Mouse (Mus musculus): Measurements from ENCODE around the gene Dusp8. TPM values are rescaled to one million over a fixed set of nuclear protein-coding genes. Genes with fewer than 3 reads are reported as not detected.
"Not testable (repeated sequence)": the region's sequence is repeated elsewhere in the genome, so short reads cannot be mapped to it uniquely, and the experiment has no call there.

Gene Dusp8
- polyA plus RNA-seq (2016; fragmentation: Nextera tagmentation; extraction: Ambion mirVana) = 45.0 and 45.8 TPM in 2 replicates

DNA sequence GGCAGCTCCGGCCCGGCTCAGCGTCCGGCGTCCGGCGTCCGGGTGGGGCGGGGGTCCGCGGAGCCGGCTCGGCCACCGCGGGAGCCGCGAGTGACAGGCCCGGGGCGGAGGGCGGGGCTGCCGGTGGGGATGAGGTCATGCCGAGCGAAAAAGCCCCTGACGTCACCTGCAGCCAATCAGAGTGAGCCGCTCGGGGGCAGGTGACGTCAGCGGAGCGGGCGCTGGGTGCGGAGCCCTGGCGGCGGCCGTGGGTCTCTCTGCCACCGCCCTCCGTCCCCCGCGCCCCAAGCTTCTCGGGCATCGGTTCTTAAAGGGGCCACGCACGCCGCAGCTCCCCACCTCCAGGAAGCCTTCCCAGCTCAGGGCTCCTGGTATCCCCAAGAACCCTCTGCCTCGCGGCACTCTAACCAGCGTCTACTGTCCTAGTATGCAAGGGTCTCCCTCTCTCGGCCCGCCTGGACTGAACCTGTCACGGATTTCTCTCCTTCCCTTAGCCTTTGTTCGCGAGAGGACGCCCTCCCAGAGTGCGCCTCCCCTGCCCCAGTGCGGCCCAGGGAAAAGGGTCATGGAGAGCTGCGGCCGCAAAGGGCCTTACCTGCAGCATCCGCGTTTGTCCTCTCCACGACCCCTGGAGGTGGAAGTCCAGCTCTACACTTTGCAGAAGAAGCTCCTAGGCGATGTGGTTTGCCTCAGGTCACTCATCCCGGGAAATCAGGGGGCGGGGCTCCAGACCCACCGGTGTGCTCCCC is at the start of gene Dusp8:
Gene Dusp8, minus strand, starts transcription at position 661 of the 749 bp plus-strand sequence.
- no peaks in the 10 kb centered on the region for H3K36me3 ChIP-seq (replicated peaks)
- H3K4me3 ChIP-seq (replicated peaks) = peak within 1 kb of the TSS; percentile 90
- peaks cover 26% of the 10 kb centered on the region for H3K27me3 ChIP-seq
- peak; percentile 90 for ATAC-seq (ENCODE audit: low FRiP score)
- H3K9ac ChIP-seq = peak within 1 kb of the TSS; percentile 94
- peak within 1 kb of the TSS; percentile 86 for H3K27ac ChIP-seq
- WGBS = under 1% methylated on average over 61 of the region's 63 CpGs
- H3K4me1 ChIP-seq = peaks cover 52% of the 10 kb centered on the region
- peak within 1 kb of the TSS; percentile 88 for H3K4me2 ChIP-seq
- H3K9me3 ChIP-seq = no peaks in the 10 kb centered on the region

DNA sequence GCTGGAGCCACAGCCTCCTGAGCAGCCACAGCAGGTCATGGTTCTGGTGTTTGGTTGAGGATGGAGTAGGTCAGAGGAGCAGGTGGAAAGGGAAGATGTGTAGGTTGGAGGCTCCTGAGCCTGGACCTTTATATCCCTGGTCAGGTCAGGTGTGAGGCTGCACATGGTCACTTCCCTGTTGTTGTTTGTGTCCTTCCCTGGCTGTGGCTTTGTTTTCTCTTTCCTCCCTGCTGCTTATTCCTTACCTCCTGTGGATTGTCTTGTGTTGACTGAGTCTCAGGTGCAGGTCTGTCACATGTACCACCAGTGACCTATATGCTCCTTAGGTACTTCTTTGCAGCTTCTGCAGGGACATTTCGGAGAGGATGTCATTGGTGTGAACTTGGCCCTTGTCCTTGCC is 48.9 kb upstream of the Dusp8 start, which contains the start of gene Gm45337:
Gene Gm45337, minus strand, starts transcription at position 101 of the 400 bp plus-strand sequence.
- Histone ChIP-seq H3K9me3 (no peaks in the 10 kb centered on the region), H3K4me3 (replicated peaks) (no peak within 1 kb of the TSS), H3K36me3 (replicated peaks) (no peaks in the 10 kb centered on the region), H3K27me3 (peaks cover 4% of the 10 kb centered on the region; the same call in 1 of the 2 replicates), H3K9ac (no peak within 1 kb of the TSS), H3K27ac (no peak within 1 kb of the TSS), H3K4me2 (no peak within 1 kb of the TSS), H3K4me1 (no peaks in the 10 kb centered on the region)
- WGBS = 84% methylated on average over 1 of the region's 1 CpGs
- no peak for ATAC-seq (ENCODE audit: low FRiP score)

DNA sequence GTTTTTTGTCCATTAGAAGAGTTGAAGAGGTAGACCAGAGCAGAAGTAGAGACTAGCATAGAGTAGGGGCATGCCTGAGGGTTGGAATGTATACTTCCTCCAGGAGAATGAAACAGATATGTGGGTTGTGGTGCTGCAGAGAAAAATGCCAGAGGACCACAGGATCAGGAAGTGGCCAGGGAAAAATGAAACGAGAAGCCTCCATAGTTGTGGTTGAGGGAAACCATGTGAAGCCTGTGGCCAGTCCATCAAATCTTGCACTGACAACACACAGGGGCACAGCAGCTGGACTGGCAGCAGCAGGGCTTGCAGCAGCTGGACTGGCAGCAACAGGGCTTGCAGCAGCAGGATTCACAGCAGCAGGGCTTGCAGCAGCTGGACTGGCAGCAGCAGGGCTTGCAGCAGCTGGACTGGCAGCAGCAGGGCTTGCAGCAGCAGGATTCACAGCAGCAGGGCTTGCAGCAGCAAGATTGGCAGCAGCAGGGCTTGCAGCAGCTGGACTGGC is 47.9 kb upstream of the Dusp8 start:
- WGBS = 57% methylated on average over 1 of the region's 1 CpGs
- not testable (repeated sequence) for H3K36me3 ChIP-seq (replicated peaks); H3K4me1 ChIP-seq; H3K4me2 ChIP-seq; H3K4me3 ChIP-seq (replicated peaks); H3K27ac ChIP-seq; H3K27me3 ChIP-seq; H3K9me3 ChIP-seq; H3K9ac ChIP-seq; ATAC-seq (ENCODE audit: low FRiP score)

DNA sequence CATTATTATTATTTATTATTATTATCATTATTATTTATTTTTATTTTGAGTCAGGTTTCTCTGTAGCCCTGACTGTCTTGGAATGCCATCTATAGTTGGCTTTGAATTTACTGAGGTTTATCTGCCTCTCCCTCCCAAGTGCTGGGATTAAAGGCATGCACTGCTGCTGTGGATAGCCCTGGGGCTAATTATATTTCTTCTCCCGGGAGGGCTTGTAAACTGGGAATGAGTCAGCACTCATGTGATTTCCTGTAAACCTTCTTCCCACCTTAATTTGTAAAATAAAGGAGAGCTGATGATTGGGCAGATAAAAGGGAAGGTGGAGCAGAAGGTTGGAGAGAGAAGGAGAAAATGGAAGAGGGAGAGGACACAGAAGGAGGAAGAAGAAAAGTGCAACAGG is 45.1 kb upstream of the Dusp8 start:
- no peaks in the 10 kb centered on the region for H3K9me3 ChIP-seq
- no peaks in the 10 kb centered on the region for H3K4me1 ChIP-seq
- H3K9ac ChIP-seq = no peak overlapping the region
- no peak overlapping the region for H3K4me3 ChIP-seq (replicated peaks)
- no peak for ATAC-seq (ENCODE audit: low FRiP score)
- H3K27ac ChIP-seq = no peak overlapping the region
- 48% methylated on average over 1 of the region's 1 CpGs for WGBS
- no peak overlapping the region for H3K4me2 ChIP-seq
- peaks cover 4% of the 10 kb centered on the region; the same call in 1 of the 2 replicates for H3K27me3 ChIP-seq
- no peaks in the 10 kb centered on the region for H3K36me3 ChIP-seq (replicated peaks)

DNA sequence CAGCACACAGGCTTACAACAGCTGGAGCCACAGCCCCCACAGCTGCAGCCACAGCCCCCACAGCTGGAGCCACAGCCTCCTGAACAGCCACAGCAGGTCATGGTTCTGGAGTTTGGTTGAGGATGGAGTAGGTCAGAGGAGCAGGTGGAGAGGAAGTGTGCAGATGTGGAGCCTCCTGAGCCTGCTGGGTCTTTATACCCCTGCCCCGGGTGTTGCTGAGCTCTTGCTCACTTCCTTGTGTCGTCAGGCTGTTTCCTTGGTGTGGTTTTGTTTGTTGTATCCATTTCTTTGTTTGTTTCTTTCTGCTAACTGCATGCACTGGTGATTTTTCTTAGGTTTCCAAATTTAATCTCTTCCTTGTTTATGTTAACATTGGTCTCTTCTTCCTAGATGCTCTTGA is 40.3 kb upstream of the Dusp8 start, which contains the start of gene Gm39115:
Gene Gm39115, minus strand, starts transcription at position 101 of the 400 bp plus-strand sequence.
- not testable (repeated sequence) for H3K4me2 ChIP-seq; ATAC-seq (ENCODE audit: low FRiP score); H3K4me1 ChIP-seq; H3K27me3 ChIP-seq; H3K27ac ChIP-seq; H3K9me3 ChIP-seq; H3K36me3 ChIP-seq (replicated peaks); H3K9ac ChIP-seq; H3K4me3 ChIP-seq (replicated peaks)
- 52% methylated on average over 2 of the region's 2 CpGs for WGBS

DNA sequence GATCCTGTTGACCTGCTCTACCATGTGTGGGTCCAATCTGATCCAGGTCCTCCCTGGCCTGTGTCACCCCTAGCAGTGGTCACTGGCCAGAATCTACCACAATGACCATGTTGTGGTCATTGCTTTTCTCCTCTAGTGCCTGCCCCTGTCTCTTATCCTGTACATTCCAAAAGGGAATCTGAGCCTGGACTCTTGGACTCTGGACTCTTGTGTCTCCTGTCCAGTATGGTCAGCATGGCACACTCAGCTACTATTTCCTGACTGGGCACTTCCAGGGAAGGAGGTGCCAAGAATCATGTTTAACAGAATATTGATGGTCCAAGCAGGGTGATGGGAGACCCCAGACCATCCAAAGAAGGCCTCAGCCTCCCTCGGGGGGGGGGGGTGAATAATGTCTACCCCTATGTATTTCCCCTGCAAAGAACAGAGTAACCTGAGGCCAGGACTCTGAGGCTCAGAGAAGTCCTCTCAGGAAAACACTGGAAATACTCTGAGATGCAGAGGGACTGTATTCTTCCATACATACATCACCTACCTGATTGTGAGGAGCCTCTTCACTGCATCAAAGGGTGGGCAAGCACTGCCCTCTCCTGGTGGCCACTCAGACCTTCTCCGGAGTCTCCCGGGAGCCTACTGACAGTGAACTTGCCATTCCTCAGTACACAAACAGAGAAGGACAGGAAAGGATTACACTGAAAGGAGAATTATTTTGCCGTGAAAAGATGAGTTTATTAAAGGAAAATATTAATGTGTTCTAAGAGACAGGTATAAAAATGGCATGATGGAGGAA is 38.8 kb upstream of the Dusp8 start:
- Histone ChIP-seq H3K9ac (no peak overlapping the region), H3K27me3 (no peaks in the 10 kb centered on the region), H3K4me3 (replicated peaks) (no peak overlapping the region), H3K9me3 (no peaks in the 10 kb centered on the region), H3K27ac (no peak overlapping the region), H3K36me3 (replicated peaks) (no peaks in the 10 kb centered on the region), H3K4me1 (no peaks in the 10 kb centered on the region), H3K4me2 (no peak overlapping the region)
- WGBS = 58% methylated on average over 4 of the region's 4 CpGs
- no peak for ATAC-seq (ENCODE audit: low FRiP score)

DNA sequence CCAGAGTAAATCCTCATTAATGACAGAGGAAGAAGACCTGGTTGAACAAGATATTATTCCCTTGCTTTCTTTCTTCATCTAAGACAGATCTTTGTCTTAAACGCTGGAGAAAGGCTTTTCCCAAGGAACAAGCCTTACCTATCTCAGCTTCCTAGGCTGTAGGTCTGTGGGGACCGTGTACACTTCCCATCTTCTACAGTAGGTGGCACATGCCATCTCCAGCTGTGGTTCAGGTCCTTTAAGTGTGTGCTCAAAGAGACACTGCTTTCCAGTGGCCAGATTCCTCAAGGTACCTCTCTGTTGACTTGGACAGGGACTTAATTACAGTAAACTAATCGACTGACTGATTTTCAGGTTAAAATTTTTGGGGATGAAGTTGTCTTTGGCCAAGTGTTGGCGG is 33.2 kb upstream of the Dusp8 start:
- H3K4me1 ChIP-seq = no peaks in the 10 kb centered on the region
- H3K9me3 ChIP-seq = no peaks in the 10 kb centered on the region
- WGBS = 65% methylated on average over 4 of the region's 4 CpGs

DNA sequence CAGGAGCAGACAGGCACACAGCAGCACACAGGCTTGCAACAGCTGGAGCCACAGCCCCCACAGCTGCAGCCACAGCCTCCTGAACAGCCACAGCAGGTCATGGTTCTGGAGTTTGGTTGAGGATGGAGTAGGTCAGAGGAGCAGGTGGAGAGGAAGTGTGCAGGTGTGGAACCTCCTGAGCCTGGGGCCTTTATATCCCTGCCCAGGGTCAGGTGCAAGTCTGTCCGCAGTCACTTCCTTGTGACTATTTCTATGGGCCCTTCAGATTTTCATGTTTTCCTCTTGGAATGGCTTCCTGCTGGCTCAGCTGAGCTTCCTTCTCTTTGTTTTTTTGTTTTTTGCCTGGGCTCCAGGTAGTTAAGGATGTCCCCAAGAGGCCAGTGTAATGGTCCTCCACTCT is 25.0 kb upstream of the Dusp8 start, which contains the start of gene Gm45618:
Gene Gm45618, minus strand, starts transcription at position 101 of the 400 bp plus-strand sequence.
- not testable (repeated sequence) for H3K9me3 ChIP-seq; ATAC-seq (ENCODE audit: low FRiP score); H3K9ac ChIP-seq; H3K36me3 ChIP-seq (replicated peaks); H3K27me3 ChIP-seq; H3K4me1 ChIP-seq; H3K4me2 ChIP-seq; H3K27ac ChIP-seq; H3K4me3 ChIP-seq (replicated peaks)
- 68% methylated on average over 1 of the region's 1 CpGs for WGBS

More for the DNA sequence above, 33.2 kb upstream of the Dusp8 start:
- Histone ChIP-seq H3K27me3 (no peaks in the 10 kb centered on the region), H3K4me3 (replicated peaks) (no peak overlapping the region), H3K27ac (no peak overlapping the region), H3K9ac (no peak overlapping the region), H3K4me2 (no peak overlapping the region), H3K36me3 (replicated peaks) (no peaks in the 10 kb centered on the region)
- ATAC-seq (ENCODE audit: low FRiP score) = no peak

DNA sequence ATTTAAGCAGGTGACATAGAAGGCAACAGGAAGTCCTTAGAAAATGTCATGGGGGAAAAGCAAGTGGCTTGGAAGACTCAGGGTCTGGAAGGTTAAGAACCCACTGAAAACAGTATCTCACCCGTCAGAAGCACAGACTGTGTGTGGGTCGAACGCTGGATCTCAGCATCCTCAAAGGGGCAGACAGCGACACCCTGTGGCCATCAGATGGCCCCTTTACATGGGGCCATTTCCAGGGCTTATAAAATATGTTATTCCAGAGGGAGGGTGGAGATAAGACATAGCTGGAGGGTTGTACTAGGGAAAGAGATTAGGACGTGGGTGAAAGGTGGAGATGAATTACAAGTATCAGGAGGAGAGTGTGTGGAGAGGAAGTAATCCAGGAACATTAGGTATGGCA is 24.0 kb upstream of the Dusp8 start:
- WGBS = 23% methylated on average over 5 of the region's 5 CpGs
- no peak overlapping the region for H3K27ac ChIP-seq
- no peak overlapping the region for H3K9ac ChIP-seq
- H3K27me3 ChIP-seq = no peaks in the 10 kb centered on the region
- ATAC-seq (ENCODE audit: low FRiP score) = no peak
- no peaks in the 10 kb centered on the region for H3K4me1 ChIP-seq
- no peaks in the 10 kb centered on the region for H3K9me3 ChIP-seq
- no peak overlapping the region for H3K4me2 ChIP-seq
- H3K36me3 ChIP-seq (replicated peaks) = no peaks in the 10 kb centered on the region
- no peak overlapping the region for H3K4me3 ChIP-seq (replicated peaks)

DNA sequence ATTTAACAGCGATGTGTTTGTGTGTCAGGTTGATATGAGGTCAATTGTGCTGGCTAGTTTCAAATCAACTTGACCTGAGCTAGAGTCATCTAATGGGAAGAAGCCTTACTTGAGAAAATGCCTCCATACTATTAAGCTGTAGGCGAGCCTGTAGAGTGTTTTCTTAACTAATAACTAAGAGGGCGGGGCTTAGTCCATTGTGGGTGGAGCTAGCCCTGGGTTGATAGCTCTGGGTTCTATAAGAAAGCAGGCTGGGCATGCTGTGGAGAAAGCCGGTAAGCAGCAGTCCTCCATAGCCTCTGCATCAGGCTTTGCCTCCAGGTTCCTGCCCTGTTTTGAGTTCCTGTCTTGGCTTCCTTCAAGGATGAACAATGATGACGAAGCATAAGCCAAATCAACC is 9.1 kb upstream of the Dusp8 start:
- ATAC-seq (ENCODE audit: low FRiP score) = no peak
- WGBS = 71% methylated on average over 5 of the region's 5 CpGs
- no peak overlapping the region for H3K27ac ChIP-seq
- H3K9me3 ChIP-seq = no peaks in the 10 kb centered on the region
- H3K4me3 ChIP-seq (replicated peaks) = no peak overlapping the region
- H3K27me3 ChIP-seq = no peaks in the 10 kb centered on the region
- H3K9ac ChIP-seq = no peak overlapping the region
- H3K4me1 ChIP-seq = no peaks in the 10 kb centered on the region
- H3K36me3 ChIP-seq (replicated peaks) = no peaks in the 10 kb centered on the region
- H3K4me2 ChIP-seq = no peak overlapping the region

DNA sequence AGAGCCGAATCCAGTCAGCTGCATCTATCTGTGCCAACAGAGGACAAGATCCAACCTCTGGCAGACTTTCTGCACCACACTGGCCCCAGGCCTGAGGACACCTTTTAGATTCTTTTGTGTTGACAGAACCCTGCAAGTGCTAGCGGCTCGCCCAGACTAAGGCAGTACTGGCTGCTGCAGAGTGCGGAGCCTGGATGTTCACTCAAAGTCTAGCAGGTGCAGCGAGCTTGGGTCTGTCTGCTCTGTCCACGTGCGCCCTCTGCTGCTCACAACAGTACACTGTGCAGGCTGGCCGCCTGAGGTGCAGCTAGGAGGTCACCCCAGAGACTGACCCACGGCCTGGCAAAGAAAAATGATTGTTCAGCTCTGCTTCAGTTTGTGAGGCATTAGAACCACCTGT is 2.1 kb upstream of the Dusp8 start:
- ATAC-seq (ENCODE audit: low FRiP score) = peak; percentile 60
- Histone ChIP-seq H3K4me1 (peaks cover 28% of the 10 kb centered on the region), H3K36me3 (replicated peaks) (no peaks in the 10 kb centered on the region), H3K4me3 (replicated peaks) (no peak overlapping the region), H3K27ac (no peak overlapping the region), H3K27me3 (peaks cover 26% of the 10 kb centered on the region), H3K4me2 (no peak overlapping the region), H3K9me3 (no peaks in the 10 kb centered on the region), H3K9ac (no peak overlapping the region)
- 10% methylated on average over 9 of the region's 9 CpGs for WGBS

DNA sequence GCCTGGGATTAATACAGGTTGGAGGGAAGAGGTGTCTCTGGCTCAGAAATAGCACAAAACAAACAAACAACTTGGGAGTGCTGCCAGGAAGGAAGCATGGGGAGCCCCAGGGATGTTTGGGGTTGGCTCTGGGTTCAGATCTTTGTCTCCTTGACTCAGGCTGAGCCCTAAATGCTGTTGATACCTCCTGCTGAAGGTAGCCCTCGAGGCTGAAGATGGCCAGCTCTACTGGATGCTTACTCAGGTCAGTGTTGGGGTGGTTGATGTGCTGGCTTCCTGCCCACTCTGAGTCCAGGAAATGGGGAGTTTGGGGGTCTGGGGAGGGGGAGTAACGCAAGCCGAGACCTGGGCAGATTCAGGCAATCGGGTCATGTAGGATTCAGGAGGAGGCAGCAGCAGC is 1.1 kb upstream of the Dusp8 start:
- no peak overlapping the region for H3K4me2 ChIP-seq
- no peak for ATAC-seq (ENCODE audit: low FRiP score)
- no peak overlapping the region for H3K9ac ChIP-seq
- H3K27ac ChIP-seq = no peak overlapping the region
- no peaks in the 10 kb centered on the region for H3K9me3 ChIP-seq
- H3K4me3 ChIP-seq (replicated peaks) = no peak overlapping the region
- 84% methylated on average over 4 of the region's 4 CpGs for WGBS
- peaks cover 26% of the 10 kb centered on the region for H3K27me3 ChIP-seq
- H3K36me3 ChIP-seq (replicated peaks) = no peaks in the 10 kb centered on the region
- H3K4me1 ChIP-seq = peaks cover 39% of the 10 kb centered on the region

Data from forebrain, embryonic 12.5 days (tissue).